Mouse (Mus musculus) forebrain, embryonic 14.5 days (tissue): Measurements from ENCODE around the gene Cd320. TPM values are rescaled to one million over a fixed set of nuclear protein-coding genes. Genes with fewer than 3 reads are reported as not detected.
"Not testable (repeated sequence)": the region's sequence is repeated elsewhere in the genome, so short reads cannot be mapped to it uniquely, and the experiment has no call there.

Experiments used
- ATAC-seq: fragments of 200-750 bp; cut with Nextera tagmentation; 2 replicates; pipeline ENCODE4 v1.8.0; 2017; ENCODE audit warnings: mild to moderate bottlenecking, moderate library complexity
- DNase-seq: peaks from one replicate; pipeline ENCODE4 v3.0.0-alpha.2; 2015; ENCODE audit warnings: low spot score
- H3K27ac ChIP-seq: fragments of 300-500 bp; sonication (generic); 2 replicates; pipeline ENCODE4 v1.5.1; 2014; ENCODE audit warnings: low read depth, mild to moderate bottlenecking, control low read depth, low read length, moderate library complexity
- H3K27me3 ChIP-seq: fragments of 300-500 bp; sonication (generic); replicated peaks from 2 replicates; pipeline ENCODE4 v1.6.1; 2014; ENCODE audit warnings: low read length, control low read depth, mixed read lengths; ENCODE audit not compliant: control insufficient read depth, insufficient read depth
- H3K36me3 ChIP-seq: fragments of 300-500 bp; sonication (generic); 2 replicates; pipeline ENCODE4 v1.6.1; 2014; ENCODE audit warnings: low read length, control low read depth; ENCODE audit not compliant: control insufficient read depth, insufficient read depth
- H3K4me1 ChIP-seq: fragments of 300-500 bp; sonication (generic); 2 replicates; pipeline ENCODE4 v1.6.1; 2014; ENCODE audit warnings: antibody characterized with exemption, low read length, control low read depth; ENCODE audit not compliant: control insufficient read depth, insufficient read depth
- H3K4me2 ChIP-seq: fragments of 300-500 bp; sonication (generic); 2 replicates; pipeline ENCODE4 v1.6.1; 2014; ENCODE audit warnings: mild to moderate bottlenecking, control low read depth, low read length
- H3K4me3 ChIP-seq: fragments of 300-500 bp; sonication (generic); 2 replicates; pipeline ENCODE4 v1.5.1; 2014; ENCODE audit warnings: low read depth, low read length, control low read depth
- H3K9ac ChIP-seq: fragments of 300-500 bp; sonication (generic); 2 replicates; pipeline ENCODE4 v1.6.1; 2014; ENCODE audit warnings: mild to moderate bottlenecking, low read length, control low read depth, moderate library complexity
- H3K9me3 ChIP-seq: fragments of 300-500 bp; sonication (generic); replicated peaks from 2 replicates; pipeline ENCODE4 v1.6.1; 2016; ENCODE audit warnings: low read length, control low read depth, mixed read lengths; ENCODE audit not compliant: control insufficient read depth
- WGBS: fragments of 180-500 bp; shearing (Covaris S2); extraction: QIAGEN DNeasy Blood & Tissue Kit; methylation state at CpG from one replicate; pipeline ENCODE4 v1.1.7; 2014; 5-methylcytosine and 5-hydroxymethylcytosine counted together
- polyA plus RNA-seq: library from polyadenylated mRNA; unstranded; fragments of >200 nt; fragmentation: Nextera tagmentation; extraction: Ambion mirVana; gene quantifications from 2 replicates; pipeline ENCODE4 v1.2.1, GENCODE M21; 2014

The Cd320 gene
- polyA plus RNA-seq, 1 experiment from 2014 or later = 86.0 TPM

DNA sequence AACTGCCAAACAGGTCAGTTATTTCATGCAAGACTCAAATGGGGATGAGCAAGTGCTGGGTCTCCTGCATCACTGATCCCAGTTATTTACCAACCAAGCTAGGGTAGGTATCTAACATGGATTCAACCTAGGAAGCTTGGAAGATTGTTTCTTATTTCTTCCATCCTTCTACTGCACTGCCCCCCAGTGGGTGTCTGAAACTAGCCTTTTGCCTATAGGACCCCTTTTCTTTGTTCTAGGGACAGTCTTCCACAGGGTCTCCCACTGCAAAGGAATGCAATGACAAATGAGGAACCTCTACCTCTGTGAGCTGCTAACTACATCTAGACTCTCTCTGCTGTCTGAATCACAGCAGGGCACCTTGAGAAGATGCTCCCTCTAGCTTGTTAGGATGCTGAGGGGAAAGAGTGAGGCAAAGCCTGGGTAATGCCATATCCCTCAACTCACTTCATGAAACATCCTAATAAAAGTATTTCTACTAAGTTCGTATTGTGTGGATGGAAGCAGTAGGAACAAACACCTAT lies 20.4 kb upstream of the Cd320 start:
- H3K4me3 ChIP-seq = no peak overlapping the region

DNA sequence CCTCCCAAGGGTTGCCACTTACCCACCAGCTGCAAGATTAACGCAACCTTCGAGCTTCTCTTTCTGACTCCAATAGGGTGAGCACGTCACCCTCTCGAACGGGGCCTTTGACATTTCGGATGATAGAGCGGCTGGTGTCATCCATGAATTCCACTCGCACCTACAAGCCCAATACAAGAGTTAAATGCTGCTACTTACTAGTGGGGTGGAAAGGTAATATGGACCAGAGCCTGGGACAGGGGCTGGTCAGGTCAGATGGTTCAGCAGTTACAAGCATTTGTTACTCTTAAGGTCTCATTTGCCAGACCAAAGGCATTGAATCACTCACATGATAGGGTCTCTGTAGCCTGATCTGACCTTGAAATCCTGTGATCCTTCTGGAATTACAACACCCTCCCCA lies 19.7 kb upstream of the Cd320 start:
- not testable (repeated sequence) for ATAC-seq, H3K9me3 ChIP-seq, DNase-seq, H3K27me3 ChIP-seq, H3K27ac ChIP-seq
- Histone ChIP-seq H3K4me3 (peak overlapping the region; percentile 65), H3K4me2 (peak overlapping the region; percentile 93), H3K36me3 (peaks cover 54% of the 10 kb centered on the region), H3K4me1 (peaks cover 14% of the 10 kb centered on the region), H3K9ac (peak overlapping the region; percentile 75)
- 84% methylated on average over 8 of the region's 8 CpGs for WGBS

More for the DNA sequence above, 20.4 kb upstream of the Cd320 start:
- no peak for ATAC-seq
- H3K9me3 ChIP-seq = no peaks in the 10 kb centered on the region
- no peaks in the 10 kb centered on the region for H3K27me3 ChIP-seq
- peak overlapping the region; percentile 93; the same call in 1 of the 2 replicates for H3K4me2 ChIP-seq
- H3K9ac ChIP-seq = peak overlapping the region; percentile 26; the same call in 1 of the 2 replicates
- DNase-seq = no peak
- H3K36me3 ChIP-seq = peaks cover 50% of the 10 kb centered on the region
- H3K27ac ChIP-seq = no peak overlapping the region
- 87% methylated on average over 1 of the region's 1 CpGs for WGBS
- peaks cover 17% of the 10 kb centered on the region for H3K4me1 ChIP-seq

DNA sequence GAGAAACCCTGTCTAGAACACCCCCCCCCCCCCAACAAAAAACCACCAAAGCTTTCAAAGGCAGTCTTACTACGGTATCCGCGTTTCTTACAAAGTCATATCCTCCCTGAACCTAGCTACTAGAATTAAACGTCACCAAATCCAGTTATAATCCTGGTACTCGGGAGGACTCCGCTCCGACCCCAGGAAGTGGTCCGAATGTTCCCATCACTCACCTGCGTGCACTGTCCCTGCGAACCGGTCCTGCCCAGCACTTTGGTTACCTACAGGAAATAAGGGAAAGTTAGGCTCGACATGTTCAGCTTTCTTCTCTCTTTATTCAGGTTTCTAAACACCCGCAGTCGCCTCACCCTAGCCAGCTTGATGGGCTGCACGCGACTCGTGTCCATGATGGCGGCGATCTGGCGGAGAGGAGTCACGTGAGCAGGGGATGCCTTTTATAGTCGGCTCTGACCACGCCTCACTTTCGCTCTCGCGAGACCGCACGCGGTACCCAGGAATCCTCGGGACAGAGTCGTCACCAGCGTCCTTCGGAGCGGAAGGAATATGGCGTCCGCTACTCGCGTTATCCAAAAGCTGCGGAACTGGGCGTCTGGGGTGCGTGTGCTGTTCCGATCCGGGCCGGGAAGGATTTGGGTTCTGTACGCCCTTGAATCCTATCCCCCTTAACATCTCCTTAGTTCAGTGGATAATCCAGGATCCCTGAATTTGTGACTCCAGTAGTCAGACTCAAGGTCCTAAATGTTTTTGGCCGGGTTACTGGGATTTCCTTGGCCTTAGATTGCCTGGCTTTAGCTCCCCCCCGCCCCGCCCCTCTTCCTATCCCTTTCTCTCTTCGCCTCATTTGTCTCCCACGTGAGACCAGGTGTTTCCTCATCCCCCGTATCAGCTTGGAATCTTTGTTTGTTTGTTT lies 18.6 kb upstream of the Cd320 start, which contains the start of the genes Rps28 and Ndufa7:
Gene Rps28 (minus strand): TSS at position 479 of the 913 bp plus-strand sequence.
Gene Ndufa7 (plus strand): TSS at position 489 of the 913 bp plus-strand sequence.
- H3K4me1 ChIP-seq = peaks cover 12% of the 10 kb centered on the region
- ATAC-seq = peak; percentile 96

DNA sequence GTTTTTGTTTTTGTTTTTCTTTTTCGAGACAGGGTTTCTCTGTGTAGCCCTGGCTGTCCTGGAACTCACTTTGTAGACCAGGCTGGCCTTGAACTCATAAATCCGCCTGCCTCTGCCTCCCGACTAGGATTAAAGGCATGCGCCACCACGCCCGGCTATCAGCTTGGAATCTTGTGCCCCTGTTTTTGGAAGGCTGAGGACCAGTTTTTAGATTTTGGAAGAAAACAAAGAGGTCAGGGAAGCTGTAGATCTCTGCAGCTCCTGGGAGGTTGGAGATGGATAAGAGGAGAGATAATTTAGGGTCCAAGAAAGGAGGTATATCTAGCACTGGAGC lies 17.9 kb upstream of the Cd320 start:
- Histone ChIP-seq H3K4me2 (peak overlapping the region; percentile 72), H3K27ac (peak overlapping the region; percentile 56; the same call in 1 of the 2 replicates), H3K36me3 (peaks cover 58% of the 10 kb centered on the region), H3K4me3 (peak overlapping the region; percentile 65), H3K4me1 (peaks cover 12% of the 10 kb centered on the region), H3K9ac (peak overlapping the region; percentile 78)
- 5% methylated on average over 6 of the region's 6 CpGs for WGBS
- not testable (repeated sequence) for DNase-seq, H3K9me3 ChIP-seq, H3K27me3 ChIP-seq, ATAC-seq

More for the DNA sequence above, 18.6 kb upstream of the Cd320 start, which contains the start of the genes Rps28 and Ndufa7:
- Histone ChIP-seq H3K4me3 (peak within 1 kb of the TSS; percentile 65), H3K36me3 (peaks cover 57% of the 10 kb centered on the region), H3K9me3 (no peaks in the 10 kb centered on the region), H3K27ac (peak within 1 kb of the TSS; percentile 56; the same call in 1 of the 2 replicates), H3K9ac (peak within 1 kb of the TSS; percentile 78), H3K27me3 (no peaks in the 10 kb centered on the region), H3K4me2 (peak within 1 kb of the TSS; percentile 93)
- DNase-seq = peak; percentile 98
- 1% methylated on average over 51 of the region's 51 CpGs for WGBS

DNA sequence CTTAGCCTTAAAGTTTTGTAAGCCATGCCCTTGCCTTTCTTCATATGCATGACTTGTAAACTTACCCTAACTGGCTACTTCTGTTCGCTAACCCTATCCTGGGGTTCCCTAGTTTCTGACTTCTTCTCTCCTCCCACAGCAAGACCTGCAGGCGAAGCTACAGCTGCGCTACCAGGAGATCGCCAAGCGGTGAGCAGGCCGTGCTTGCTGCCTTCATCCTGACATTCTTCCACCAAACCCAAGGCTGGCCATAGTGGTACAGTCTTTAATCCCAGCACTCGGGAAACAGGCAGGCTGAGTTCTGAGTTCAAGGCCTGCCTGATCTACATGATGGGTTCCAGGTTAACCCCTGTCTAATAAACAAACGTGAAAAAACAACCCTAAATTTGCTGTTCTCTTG lies 17.4 kb upstream of the Cd320 start:
- no peaks in the 10 kb centered on the region for H3K9me3 ChIP-seq
- H3K4me3 ChIP-seq = peak overlapping the region; percentile 65
- no peak for ATAC-seq
- H3K27me3 ChIP-seq = no peaks in the 10 kb centered on the region
- 0 out of 2 replicates have a peak overlapping the region, but pooled peaks have one; percentile 18 for H3K9ac ChIP-seq
- peaks cover 58% of the 10 kb centered on the region for H3K36me3 ChIP-seq
- 87% methylated on average over 8 of the region's 8 CpGs for WGBS
- H3K27ac ChIP-seq = no peak overlapping the region
- H3K4me1 ChIP-seq = peaks cover 12% of the 10 kb centered on the region
- H3K4me2 ChIP-seq = peak overlapping the region; percentile 72
- DNase-seq = no peak

DNA sequence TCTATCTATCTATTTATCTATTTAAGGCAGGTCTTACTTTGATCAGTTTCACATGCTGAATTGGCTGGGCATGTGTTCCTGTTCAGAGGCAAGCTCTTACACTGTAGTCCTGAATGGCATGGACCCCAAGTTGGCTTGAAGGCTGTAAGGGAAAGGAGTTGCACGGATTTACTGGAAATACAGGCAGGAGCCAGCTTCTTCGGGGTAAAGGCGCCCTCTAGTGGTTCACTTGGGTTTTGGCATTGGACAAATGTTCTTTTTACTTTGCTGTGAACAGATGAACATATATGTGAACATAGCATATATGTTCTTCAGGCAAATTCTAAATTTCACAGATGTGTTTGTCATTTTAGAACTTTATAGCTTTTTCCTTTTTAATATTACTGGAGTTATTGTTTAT lies 16.0 kb upstream of the Cd320 start:
- H3K27me3 ChIP-seq = no peaks in the 10 kb centered on the region
- no peak for ATAC-seq
- peaks cover 56% of the 10 kb centered on the region for H3K36me3 ChIP-seq
- no peak overlapping the region for H3K9ac ChIP-seq
- no peak overlapping the region for H3K4me3 ChIP-seq
- 0% methylated on average over 3 of the region's 3 CpGs for WGBS
- H3K4me2 ChIP-seq = no peak overlapping the region
- H3K27ac ChIP-seq = no peak overlapping the region
- no peaks in the 10 kb centered on the region for H3K9me3 ChIP-seq
- H3K4me1 ChIP-seq = peaks cover 12% of the 10 kb centered on the region
- DNase-seq = peak; percentile 88

DNA sequence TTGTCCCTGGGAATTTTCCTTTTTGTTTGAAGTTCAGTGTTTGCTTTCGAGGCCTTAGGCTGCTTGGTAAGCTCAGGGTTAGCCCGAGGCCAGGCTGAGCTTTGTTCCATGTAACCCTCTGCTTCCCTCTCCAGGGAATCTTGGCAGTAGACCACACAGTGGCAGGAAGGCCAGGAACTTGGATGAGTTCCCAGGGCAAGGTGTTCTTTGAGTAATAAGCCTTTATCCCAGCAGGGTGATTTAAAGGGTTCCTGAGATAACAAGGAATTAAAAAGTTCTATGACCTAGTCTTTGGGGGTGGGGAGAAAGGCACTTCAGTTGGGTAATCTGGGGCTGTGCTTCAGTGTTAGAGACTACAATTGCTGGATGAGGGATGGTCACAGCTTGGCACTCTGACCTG lies 14.0 kb upstream of the Cd320 start:
- Histone ChIP-seq H3K9me3 (no peaks in the 10 kb centered on the region), H3K9ac (peak overlapping the region; percentile 13; the same call in 1 of the 2 replicates), H3K36me3 (peaks cover 58% of the 10 kb centered on the region), H3K4me1 (peaks cover 4% of the 10 kb centered on the region; the same call in 1 of the 2 replicates), H3K27ac (no peak overlapping the region), H3K4me2 (no peak overlapping the region), H3K4me3 (no peak overlapping the region), H3K27me3 (no peaks in the 10 kb centered on the region)
- 29% methylated on average over 2 of the region's 2 CpGs for WGBS
- ATAC-seq (no peak), DNase-seq (peak; percentile 17)

DNA sequence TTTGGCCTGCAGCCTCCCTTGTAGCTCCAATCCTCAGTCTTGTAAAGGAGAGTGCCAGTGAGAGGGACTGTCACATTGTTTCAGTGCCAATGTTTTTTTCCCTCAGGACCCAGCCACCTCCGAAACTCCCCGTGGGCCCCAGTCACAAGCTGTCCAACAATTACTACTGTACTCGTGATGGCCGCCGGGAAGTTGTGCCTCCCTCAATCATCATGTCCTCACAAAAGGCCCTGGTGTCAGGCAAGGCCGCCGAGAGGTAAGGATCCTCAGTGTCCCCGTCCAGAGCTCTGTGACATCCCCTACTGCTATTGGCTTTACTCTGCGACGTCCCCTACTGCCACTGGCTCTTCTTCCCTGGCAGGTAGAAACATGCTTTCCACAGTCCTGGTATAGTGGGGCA lies 13.3 kb upstream of the Cd320 start:
- Histone ChIP-seq H3K9ac (no peak overlapping the region), H3K4me2 (no peak overlapping the region), H3K4me3 (no peak overlapping the region), H3K27me3 (no peaks in the 10 kb centered on the region), H3K4me1 (peaks cover 4% of the 10 kb centered on the region; the same call in 1 of the 2 replicates), H3K27ac (no peak overlapping the region), H3K36me3 (peaks cover 65% of the 10 kb centered on the region), H3K9me3 (no peaks in the 10 kb centered on the region)
- no peak for DNase-seq
- 86% methylated on average over 10 of the region's 10 CpGs for WGBS
- ATAC-seq = no peak
